ENCODE assay signal across 28 mouse cellular contexts in genomic region chr10:95682964-95683363, GRCm38 (mm10). TPM values are rescaled to one million over a fixed set of nuclear protein-coding genes. Genes with fewer than 3 reads are reported as not detected.
A peak's percentile ranks its signal among the peaks of the same experiment; 100 is the strongest.
DNase-seq lines count a peak whose midpoint lies in the region; ATAC-seq and TF ChIP-seq lines count a peak whose summit lies in the region.
"Had no signal": no experiment of that assay in that cellular context is flagged by ENCODE, and none has a peak within 500 bp of the region (broad histone marks: within the 10 kb centered on the region; RNA-seq: fewer than 3 reads in every experiment).

No protein-coding gene starts in this region.

- no peaks in the 10 kb centered on the region for H3K36me3 ChIP-seq in ES-E14 (ENCODE audit: control insufficient read depth, insufficient read depth, low read length, poor library complexity, severe bottlenecking)
- H3K36me3 ChIP-seq in liver, embryonic 15.5 days (replicated peaks): no peaks in the 10 kb centered on the region
- H3K36me3 ChIP-seq in forebrain, embryonic 16.5 days (ENCODE audit: control insufficient read depth, insufficient read depth): no peaks in the 10 kb centered on the region
- H3K36me3 ChIP-seq: embryonic facial prominence, embryonic 15.5 days; forebrain, embryonic 10.5 days; heart, embryonic 13.5 days; liver, embryonic 13.5 days had no signal

- in situ Hi-C loops in ES-E14 (cut with MboI; ENCODE audit: low sequenced_read_pairs in 2 of 2, unreplicated experiment in 2 of 2): no loop called here

- no peak overlapping the region for H3K4me2 ChIP-seq in liver, embryonic 15.5 days
- H3K4me2 ChIP-seq in forebrain, embryonic 16.5 days (ENCODE audit: low read length): no peak overlapping the region
- H3K4me2 ChIP-seq: embryonic facial prominence, embryonic 15.5 days; heart, embryonic 13.5 days; liver, embryonic 13.5 days had no signal

- peak; percentile 26; the same call in 1 of the 2 replicates for ATAC-seq in liver, embryonic 15.5 days (ENCODE audit: insufficient read depth)
- no peak for ATAC-seq in forebrain, embryonic 16.5 days
- ATAC-seq: activated CD4-positive, CD25-positive, alpha-beta regulatory T cell, adult 4 months; hindbrain, postnatal 0 days had no signal

- peaks cover 3 to 5% of the 10 kb centered on the region in 2 experiments; a peak in 3 of 4 replicates for H3K4me1 ChIP-seq in ES-E14 (ENCODE audit: control insufficient read depth in 2 of 2, insufficient read depth in 2 of 2, low read length in 2 of 2, poor library complexity in 1 of 2)
- peaks cover 29% of the 10 kb centered on the region for H3K4me1 ChIP-seq in liver, embryonic 15.5 days (replicated peaks)
- H3K4me1 ChIP-seq in forebrain, embryonic 16.5 days (replicated peaks; ENCODE audit: control insufficient read depth, insufficient read depth, low read length): peaks cover 9% of the 10 kb centered on the region; the same call in 1 of the 2 replicates

- H3K9ac ChIP-seq in ES-E14 (ENCODE audit: insufficient read depth, low read depth, low read length, poor library complexity, severe bottlenecking): no peak overlapping the region
- H3K9ac ChIP-seq in liver, embryonic 15.5 days: no peak overlapping the region
- no peak overlapping the region for H3K9ac ChIP-seq in forebrain, embryonic 16.5 days (replicated peaks; ENCODE audit: low read depth, low read length)
- H3K9ac ChIP-seq: embryonic facial prominence, embryonic 15.5 days; heart, embryonic 13.5 days; liver, embryonic 13.5 days had no signal

- H3K9me3 ChIP-seq in ES-E14 (ENCODE audit: control insufficient read depth, insufficient read depth, low read depth, low read length): no peaks in the 10 kb centered on the region
- no peaks in the 10 kb centered on the region for H3K9me3 ChIP-seq in liver, embryonic 15.5 days (replicated peaks)
- no peaks in the 10 kb centered on the region for H3K9me3 ChIP-seq in forebrain, embryonic 16.5 days (ENCODE audit: control insufficient read depth, low read length)
- H3K9me3 ChIP-seq: embryonic facial prominence, embryonic 15.5 days; forebrain, embryonic 10.5 days; heart, embryonic 13.5 days; liver, embryonic 13.5 days; megakaryocyte, embryonic 14.5 days had no signal

- no peak overlapping the region for H3K27ac ChIP-seq in ES-E14 (ENCODE audit: insufficient read depth, low read depth, low read length, poor library complexity, severe bottlenecking)
- no peak overlapping the region for H3K27ac ChIP-seq in liver, embryonic 15.5 days (replicated peaks)
- H3K27ac ChIP-seq in forebrain, embryonic 16.5 days (ENCODE audit: low read length): no peak overlapping the region
- H3K27ac ChIP-seq: embryonic facial prominence, embryonic 15.5 days; forebrain, embryonic 10.5 days; heart, embryonic 13.5 days; hindbrain, postnatal 0 days; kidney, postnatal 0 days; liver, embryonic 13.5 days had no signal

- DNase-seq in 416B (ENCODE audit: low read depth): peak; percentile 83
- DNase-seq in ES-E14 (ENCODE audit: low read depth, low spot score): no peak
- peak; percentile 98 for DNase-seq in kidney, adult 9 months
- DNase-seq in frontal cortex, adult 2 months (ENCODE audit: extremely low spot score in 1 of 2, low spot score in 1 of 2): no peak
- no peak for DNase-seq in adrenal gland, postnatal 14 days
- DNase-seq: cerebellum, adult 9-11 months; heart, postnatal 4 days; liver, embryonic 13.5 days; lung, postnatal 14 days; right cerebral cortex, postnatal 25 days had no signal

- 40% methylated on average over 10 of the region's 10 CpGs for WGBS in liver, embryonic 15.5 days (ENCODE audit: insufficient replicate concordance)
- WGBS in forebrain, embryonic 16.5 days: 68% methylated on average over 10 of the region's 10 CpGs

- no peak overlapping the region for H3K4me3 ChIP-seq in ES-E14 (ENCODE audit: insufficient read depth in 1 of 2, low read depth in 1 of 2, low read length in 2 of 2, poor library complexity in 1 of 2, severe bottlenecking in 1 of 2)
- no peak overlapping the region for H3K4me3 ChIP-seq in liver, embryonic 15.5 days (replicated peaks)
- no peak overlapping the region for H3K4me3 ChIP-seq in forebrain, embryonic 16.5 days (replicated peaks; ENCODE audit: low read length)
- H3K4me3 ChIP-seq: embryonic facial prominence, embryonic 15.5 days; forebrain, embryonic 10.5 days; heart, embryonic 13.5 days; liver, embryonic 13.5 days; megakaryocyte, embryonic 14.5 days had no signal

- peaks cover 2% of the 10 kb centered on the region for H3K27me3 ChIP-seq in liver, embryonic 15.5 days
- no peaks in the 10 kb centered on the region for H3K27me3 ChIP-seq in forebrain, embryonic 16.5 days (replicated peaks; ENCODE audit: control insufficient read depth, insufficient read depth, low read length)
- H3K27me3 ChIP-seq: CH12.LX; embryonic facial prominence, embryonic 15.5 days; heart, embryonic 13.5 days had no signal

TF ChIP-seq in ES-E14, 5 proteins besides CTCF, POLR2A, EP300 and RAD21:
- no peak for TF ChIP-seq CHD2 (IDR thresholded peaks at IDR 0.05; ENCODE audit: low read depth, low read length)
- TF ChIP-seq ZC3H11A (IDR thresholded peaks at IDR 0.05; ENCODE audit: borderline replicate concordance, low read depth, low read length): no peak
- peak; percentile 43; the same call in 1 of the 2 replicates for TF ChIP-seq MAFK (IDR thresholded peaks at IDR 0.05; ENCODE audit: insufficient read depth, low read depth, low read length)
- TF ChIP-seq ZNF384 (IDR thresholded peaks at IDR 0.05; ENCODE audit: low read depth, low read length): no peak
- no peak for TF ChIP-seq HCFC1 (IDR thresholded peaks at IDR 0.05; ENCODE audit: borderline replicate concordance, insufficient read depth, low read length)

RNA-seq across cellular contexts. Expression of gene Anapc15-ps, which starts 9.7 kb away (rescaled TPM):
- not detected in 2 replicates for total RNA-seq in ES-E14 (2012; rRNA removed)
- polyA plus RNA-seq in liver, embryonic 15.5 days (2015; fragmentation: Nextera tagmentation; extraction: Ambion mirVana): not detected in 2 replicates
- 1.3 TPM in 1 of 2 replicates, not detected in the other for polyA plus RNA-seq in frontal cortex, adult 2 months (2012; rRNA removed)
- polyA plus RNA-seq in forebrain, embryonic 16.5 days (2015; fragmentation: Nextera tagmentation; extraction: Ambion mirVana): not detected in 2 replicates
- not detected in 2 replicates for total RNA-seq in adrenal gland, postnatal 14 days (2021)
- total RNA-seq: adrenal gland, postnatal 4 days; gastrocnemius, postnatal 4 days; heart, postnatal 4 days; hindbrain, postnatal 0 days; layer of hippocampus, postnatal 10 days; left cerebral cortex, postnatal 25 days; midbrain, postnatal 0 days had no signal
- polyA plus RNA-seq: activated CD4-positive, CD25-positive, alpha-beta regulatory T cell, adult 4 months; embryonic facial prominence, embryonic 15.5 days; forebrain, embryonic 10.5 days; heart, embryonic 13.5 days; hindbrain, postnatal 0 days; kidney, postnatal 0 days; liver, embryonic 13.5 days; midbrain, postnatal 0 days; neural tube, embryonic 11.5 days; stomach, embryonic 16.5 days; thymus, postnatal 0 days had no signal

Comparison
In these comparisons a context has a peak if more than half of its experiments do, and no peak if none do; other contexts are left out.
1. DNase-seq: peak in 416B (single experiment) and kidney, adult 9 months (single experiment); none in ES-E14 (single experiment), frontal cortex, adult 2 months (0 of 2) and adrenal gland, postnatal 14 days (single experiment).